Mouse (Mus musculus) erythroblast, embryonic 14.5 days (primary cell): ENCODE measurements around the gene Wdfy4. TPM values are rescaled to one million over a fixed set of nuclear protein-coding genes. Genes with fewer than 3 reads are reported as not detected.

Source experiments
- H3K27me3 ChIP-seq: 2 replicates; pipeline ENCODE4 v1.6.1; 2012; ENCODE audit warnings: inconsistent platforms; ENCODE audit not compliant: control insufficient read depth
- H3K36me3 ChIP-seq: 2 replicates; pipeline ENCODE4 v1.6.1; 2012; ENCODE audit warnings: mild to moderate bottlenecking, inconsistent platforms; ENCODE audit not compliant: control insufficient read depth
- H3K4me1 ChIP-seq: 2 replicates; pipeline ENCODE4 v1.6.1; 2012; ENCODE audit warnings: inconsistent platforms; ENCODE audit not compliant: control insufficient read depth
- H3K4me3 ChIP-seq: replicated peaks from 2 replicates; pipeline ENCODE3; 2012; ENCODE audit warnings: moderate library complexity, mild to moderate bottlenecking, inconsistent platforms
- H3K9me3 ChIP-seq: 2 replicates; pipeline ENCODE4 v1.6.1; 2012; ENCODE audit warnings: low read length, inconsistent platforms, mixed read lengths; ENCODE audit not compliant: control insufficient read depth
- GATA1 ChIP-seq: IDR thresholded peaks from 2 replicates; pipeline ENCODE4 v1.6.1; 2012; ENCODE audit warnings: low read length, inconsistent platforms, mixed read lengths
- TAL1 ChIP-seq: IDR thresholded peaks from 3 replicates; pipeline ENCODE4 v1.6.1; 2012; ENCODE audit warnings: low read length, inconsistent platforms, mixed read lengths
- polyA plus RNA-seq: library from polyadenylated mRNA; stranded (reverse); fragments of >175 nt; gene quantifications from 2 replicates; pipeline ENCODE4 v1.2.3, GENCODE M21; 2012

The Wdfy4 gene
- polyA plus RNA-seq, 1 experiment, result 0.02 TPM

- Histone ChIP-seq H3K4me1 (no peaks in the 10 kb centered on the region), H3K36me3 (no peaks in the 10 kb centered on the region), H3K27me3 (no peaks in the 10 kb centered on the region), H3K9me3 (no peaks in the 10 kb centered on the region), H3K4me3 (no peak overlapping the region)
- TF ChIP-seq TAL1, result no peak
- no peak for TF ChIP-seq GATA1
These were observed 149.9 kb downstream of the Wdfy4 start for GRCm38 (mm10) chr14:33035386-33035785.

- H3K9me3 ChIP-seq, result no peaks in the 10 kb centered on the region
- H3K4me3 ChIP-seq, result no peak overlapping the region
- no peaks in the 10 kb centered on the region for H3K27me3 ChIP-seq
- H3K4me1 ChIP-seq, result no peaks in the 10 kb centered on the region
- TF ChIP-seq TAL1 (no peak), GATA1 (no peak)
- H3K36me3 ChIP-seq, result no peaks in the 10 kb centered on the region
These were observed 151.9 kb downstream of the Wdfy4 start for GRCm38 (mm10) chr14:33033424-33033823.

GRCm38 (mm10) chr14:33030849-33031248 lies 154.5 kb downstream of the Wdfy4 start:
- Histone ChIP-seq H3K4me3 (no peak overlapping the region), H3K27me3 (no peaks in the 10 kb centered on the region), H3K9me3 (no peaks in the 10 kb centered on the region), H3K4me1 (no peaks in the 10 kb centered on the region), H3K36me3 (no peaks in the 10 kb centered on the region)
- TF ChIP-seq TAL1 (no peak), GATA1 (no peak)

- Histone ChIP-seq H3K4me1 (no peaks in the 10 kb centered on the region), H3K9me3 (no peaks in the 10 kb centered on the region), H3K36me3 (no peaks in the 10 kb centered on the region), H3K4me3 (no peak overlapping the region), H3K27me3 (no peaks in the 10 kb centered on the region)
- TF ChIP-seq GATA1 (no peak), TAL1 (no peak)
These were observed 165.7 kb downstream of the Wdfy4 start for GRCm38 (mm10) chr14:33019606-33020005.

- no peaks in the 10 kb centered on the region for H3K36me3 ChIP-seq
- no peaks in the 10 kb centered on the region for H3K4me1 ChIP-seq
- H3K27me3 ChIP-seq, result no peaks in the 10 kb centered on the region
- no peak for TF ChIP-seq TAL1
- no peak for TF ChIP-seq GATA1
- no peak overlapping the region for H3K4me3 ChIP-seq
- no peaks in the 10 kb centered on the region for H3K9me3 ChIP-seq
These were observed 166.3 kb downstream of the Wdfy4 start for GRCm38 (mm10) chr14:33019050-33019449.

GRCm38 (mm10) chr14:33007638-33008037 lies 177.7 kb downstream of the Wdfy4 start:
- Histone ChIP-seq H3K36me3 (no peaks in the 10 kb centered on the region), H3K4me3 (no peak overlapping the region), H3K4me1 (no peaks in the 10 kb centered on the region), H3K27me3 (no peaks in the 10 kb centered on the region), H3K9me3 (no peaks in the 10 kb centered on the region)
- TF ChIP-seq GATA1 (no peak), TAL1 (no peak)

- no peak overlapping the region for H3K4me3 ChIP-seq
- H3K27me3 ChIP-seq, result no peaks in the 10 kb centered on the region
- no peaks in the 10 kb centered on the region for H3K36me3 ChIP-seq
- no peak for TF ChIP-seq GATA1
- no peak for TF ChIP-seq TAL1
- H3K9me3 ChIP-seq, result no peaks in the 10 kb centered on the region
- H3K4me1 ChIP-seq, result no peaks in the 10 kb centered on the region
These were observed 180.2 kb downstream of the Wdfy4 start for GRCm38 (mm10) chr14:33005114-33005513.

- no peak overlapping the region for H3K4me3 ChIP-seq
- H3K36me3 ChIP-seq, result no peaks in the 10 kb centered on the region
- H3K9me3 ChIP-seq, result no peaks in the 10 kb centered on the region
- no peaks in the 10 kb centered on the region for H3K4me1 ChIP-seq
- no peak for TF ChIP-seq GATA1
- no peak for TF ChIP-seq TAL1
- no peaks in the 10 kb centered on the region for H3K27me3 ChIP-seq
These were observed 185.0 kb downstream of the Wdfy4 start for GRCm38 (mm10) chr14:33000112-33000979.

GRCm38 (mm10) chr14:32999511-32999910 lies 185.8 kb downstream of the Wdfy4 start:
- H3K4me1 ChIP-seq, result no peaks in the 10 kb centered on the region
- H3K4me3 ChIP-seq, result no peak overlapping the region
- no peaks in the 10 kb centered on the region for H3K36me3 ChIP-seq
- no peaks in the 10 kb centered on the region for H3K27me3 ChIP-seq
- no peaks in the 10 kb centered on the region for H3K9me3 ChIP-seq
- TF ChIP-seq GATA1 (no peak), TAL1 (no peak)
